In the genomic region with DNA sequence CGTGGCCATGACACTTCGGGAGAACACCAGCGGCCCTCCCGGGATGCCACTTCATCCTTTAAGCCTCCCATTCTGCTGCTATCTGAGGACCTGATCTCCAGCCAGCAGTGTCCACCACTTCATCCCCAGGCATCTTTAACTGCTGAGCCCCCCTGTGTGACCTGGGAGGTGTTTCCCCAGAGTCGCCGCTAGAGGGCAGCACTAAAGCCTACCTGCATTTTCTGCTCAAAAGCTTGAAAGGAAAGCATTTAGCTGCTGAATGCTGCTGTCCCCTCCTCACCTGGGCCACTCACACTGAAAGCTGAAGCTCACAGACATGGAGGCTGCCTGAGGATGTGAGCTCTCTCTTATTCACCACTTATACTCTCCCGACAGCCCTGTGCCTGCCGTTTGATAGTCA, we compare ENCODE assay signal across 8 mouse cellular contexts. TPM values are rescaled to one million over a fixed set of nuclear protein-coding genes. Genes with fewer than 3 reads are reported as not detected.
A peak's percentile ranks its signal among the peaks of the same experiment; 100 is the strongest.
DNase-seq lines count a peak whose midpoint lies in the region; ATAC-seq lines count a peak whose summit lies in the region.
"Not testable (repeated sequence)": the region's sequence is repeated elsewhere in the genome, so short reads cannot be mapped to it uniquely, and the experiment has no call there.
"Had no signal": no experiment of that assay in that cellular context is flagged by ENCODE, and none has a peak within 500 bp of the region (broad histone marks: within the 10 kb centered on the region; RNA-seq: fewer than 3 reads in every experiment).

No protein-coding gene starts in this region.

- 21% methylated on average over 8 of the region's 8 CpGs for WGBS in midbrain, embryonic 12.5 days

- H3K27me3 ChIP-seq in midbrain, embryonic 12.5 days, result not testable (repeated sequence)

- DNase-seq in T-cell, adult 2 months (ENCODE audit: low spot score), result peak; percentile 19
- DNase-seq in cerebellum, postnatal 10 days, result peak; percentile 64 to 71
- DNase-seq in induced T-regulatory cell, adult 2 months (ENCODE audit: low read depth), result peak; percentile 63
- peak; percentile 11 for DNase-seq in left cerebral cortex, postnatal 36 days (ENCODE audit: low spot score in 2 of 2)
- peak; percentile 66 for DNase-seq in right cerebral cortex, postnatal 4 days

- not testable (repeated sequence) for H3K4me3 ChIP-seq in midbrain, embryonic 12.5 days

- peak; percentile 70; the same call in 1 of the 2 replicates for ATAC-seq in frontal cortex, adult (ENCODE audit: low TSS enrichment)
- peak; percentile 54; the same call in 1 of the 2 replicates for ATAC-seq in midbrain, embryonic 12.5 days (ENCODE audit: low FRiP score, low read depth)

- H3K4me2 ChIP-seq in midbrain, embryonic 12.5 days (replicated peaks), result not testable (repeated sequence)

- H3K36me3 ChIP-seq in midbrain, embryonic 12.5 days, result not testable (repeated sequence)

- H3K27ac ChIP-seq in midbrain, embryonic 12.5 days (replicated peaks), result not testable (repeated sequence)

- intact Hi-C loops in left cerebral cortex, postnatal 36 days (cut with DNase I), result loop anchor here (10.0 kb wide), 1 partner anchor 46 kb away; no protein-coding TSS in a partner anchor

- H3K9me3 ChIP-seq in midbrain, embryonic 12.5 days, result not testable (repeated sequence)

- not testable (repeated sequence) for H3K4me1 ChIP-seq in midbrain, embryonic 12.5 days

- H3K9ac ChIP-seq in midbrain, embryonic 12.5 days (replicated peaks), result not testable (repeated sequence)

RNA-seq across cellular contexts. Expression of gene Omt2b, which starts 12.9 kb away (rescaled TPM):
- not detected for total RNA-seq in left cerebral cortex, postnatal 36 days (2021)
- polyA plus RNA-seq in midbrain, embryonic 12.5 days (2016; fragmentation: Nextera tagmentation; extraction: Ambion mirVana), result not detected in 2 replicates
- polyA plus RNA-seq: intestine, embryonic 16.5 days had no signal

RNA-seq across cellular contexts. Expression of gene Gsta2, which starts 15.3 kb away (rescaled TPM):
- not detected for total RNA-seq in left cerebral cortex, postnatal 36 days (2021)
- not detected in 2 replicates for polyA plus RNA-seq in midbrain, embryonic 12.5 days (2016; fragmentation: Nextera tagmentation; extraction: Ambion mirVana)

RNA-seq across cellular contexts. Expression of gene Omt2a, which starts 25.7 kb away (rescaled TPM):
- not detected for total RNA-seq in left cerebral cortex, postnatal 36 days (2021)
- not detected in 2 replicates for polyA plus RNA-seq in midbrain, embryonic 12.5 days (2016; fragmentation: Nextera tagmentation; extraction: Ambion mirVana)
- polyA plus RNA-seq: intestine, embryonic 16.5 days had no signal

RNA-seq across cellular contexts. Expression of gene Dppa5a, which starts 27.7 kb away (rescaled TPM):
- not detected for total RNA-seq in left cerebral cortex, postnatal 36 days (2021)
- polyA plus RNA-seq in midbrain, embryonic 12.5 days (2016; fragmentation: Nextera tagmentation; extraction: Ambion mirVana), result 0.67 TPM in 1 of 2 replicates, not detected in the other
- polyA plus RNA-seq: intestine, embryonic 16.5 days had no signal

RNA-seq across cellular contexts. Expression of gene Ooep, which starts 38.2 kb away (rescaled TPM):
- not detected for total RNA-seq in left cerebral cortex, postnatal 36 days (2021)
- polyA plus RNA-seq in midbrain, embryonic 12.5 days (2016; fragmentation: Nextera tagmentation; extraction: Ambion mirVana), result 2.4 and 3.6 TPM in 2 replicates

Comparison
In these comparisons a context has a peak if more than half of its experiments do, and no peak if none do; other contexts are left out.
1. DNase-seq: peak in every context shown above with its lines; median percentile 68 in cerebellum, postnatal 10 days; 66 in right cerebral cortex, postnatal 4 days; 63 in induced T-regulatory cell, adult 2 months; 19 in T-cell, adult 2 months; 11 in left cerebral cortex, postnatal 36 days.